Mouse (Mus musculus): ENCODE data around the gene Myt1.
A peak's percentile ranks its signal among the peaks of the same experiment; 100 is the strongest.
"Not testable (repeated sequence)": the region's sequence is repeated elsewhere in the genome, so short reads cannot be mapped to it uniquely, and the experiment has no call there.

The Myt1 gene

DNA sequence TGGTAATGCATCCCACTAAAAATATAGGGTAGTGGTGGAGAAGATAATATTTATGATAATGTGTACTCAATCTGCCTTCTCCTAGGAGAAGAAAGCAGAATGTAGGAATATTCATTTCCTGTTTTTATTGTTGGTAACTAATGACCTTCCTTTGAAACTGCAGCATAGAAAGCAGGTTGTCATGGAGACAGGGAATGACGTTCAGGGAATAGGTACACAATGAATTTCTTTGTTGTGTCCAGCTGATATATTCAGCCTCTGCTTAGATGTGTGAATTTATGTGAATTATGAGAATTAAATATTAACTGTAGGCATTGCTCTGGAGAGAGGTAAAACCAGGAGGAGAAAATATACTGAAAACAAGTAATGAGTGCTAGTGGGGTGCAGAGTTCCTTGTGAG, 18.3 kb downstream of the Myt1 start:
- DNase-seq = no peak

DNA sequence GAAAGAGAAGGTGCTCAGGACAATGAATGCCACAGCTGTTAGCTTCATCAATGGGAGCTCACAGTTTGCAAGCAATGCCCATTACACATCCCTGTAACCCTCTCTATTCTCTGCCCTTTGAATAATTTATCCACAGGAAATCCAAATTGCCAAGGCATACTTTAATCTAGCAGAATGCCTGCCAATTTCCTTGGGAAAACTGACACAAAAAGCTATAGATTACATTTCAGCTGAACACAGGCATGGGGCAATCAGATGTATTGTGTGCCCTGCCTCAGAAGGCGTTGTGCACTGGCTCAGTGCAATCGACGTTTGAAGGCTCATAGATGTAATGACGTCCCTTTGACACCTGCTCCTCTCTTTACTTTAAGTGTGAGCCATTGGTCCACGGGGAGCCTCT, 24.7 kb downstream of the Myt1 start:
- DNase-seq = no peak

DNA sequence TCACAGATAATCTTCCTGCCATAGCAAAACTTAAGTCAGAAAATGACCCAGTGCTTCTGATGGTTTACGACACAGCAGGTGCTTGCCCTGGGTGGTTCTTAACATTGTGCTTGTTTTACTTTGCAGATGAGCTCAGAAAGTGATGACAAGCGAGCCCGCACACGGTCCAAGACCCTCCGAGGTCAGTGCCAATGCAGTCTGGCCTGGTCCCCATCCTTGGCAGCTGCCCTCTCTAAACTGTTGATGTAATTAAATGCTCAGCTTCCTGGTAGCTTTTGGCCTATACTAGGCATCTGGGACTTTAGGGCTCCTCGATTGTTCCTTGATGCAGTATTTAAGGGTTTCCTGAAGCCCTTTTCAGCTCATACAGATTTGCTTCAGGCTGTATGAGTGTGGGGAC, 26.3 kb downstream of the Myt1 start:
- DNase-seq = no peak

DNA sequence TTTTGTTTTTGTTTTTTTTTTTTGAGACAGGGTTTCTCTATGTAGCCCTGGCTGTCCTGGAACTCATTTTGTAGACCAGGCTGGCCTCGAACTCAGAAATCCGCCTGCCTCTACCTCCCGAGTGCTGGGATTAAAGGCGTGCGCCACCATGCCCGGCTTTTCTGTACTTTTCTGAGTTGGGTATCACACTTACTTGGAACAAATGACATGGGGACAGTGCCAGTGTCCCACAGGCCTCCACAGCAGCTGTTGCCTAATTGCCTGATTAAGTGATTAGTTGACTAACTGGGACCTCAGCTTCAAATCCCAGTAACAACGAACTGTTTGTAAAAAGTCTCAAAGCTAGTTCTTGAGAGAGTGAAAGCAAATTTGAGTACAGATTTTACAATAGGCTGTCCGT, 30.1 kb downstream of the Myt1 start:
- not testable (repeated sequence) for DNase-seq

DNA sequence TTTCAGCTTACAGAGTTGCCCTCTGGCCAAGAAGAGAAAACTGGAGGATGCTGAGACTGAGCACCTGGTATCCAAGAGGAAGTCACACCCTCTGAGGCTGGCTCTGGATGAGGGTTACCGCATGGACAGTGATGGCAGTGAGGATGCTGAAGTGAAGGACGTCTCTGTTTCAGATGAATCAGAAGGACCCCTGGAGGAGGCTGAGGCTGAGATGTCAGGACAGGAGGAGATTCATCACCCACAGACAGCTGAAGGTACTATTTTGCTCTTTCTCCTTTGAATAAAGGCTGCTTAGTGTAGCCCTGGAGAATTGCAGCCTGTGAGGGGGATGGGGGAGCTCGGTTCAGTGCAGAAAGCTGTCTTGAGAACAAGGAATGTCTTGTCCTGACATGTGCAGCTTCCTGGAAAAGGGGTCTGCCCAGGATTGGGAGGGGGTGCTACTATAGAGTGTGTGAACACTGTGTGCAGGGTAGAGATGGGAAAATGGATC, 32.6 kb downstream of the Myt1 start:
- no peak for DNase-seq

DNA sequence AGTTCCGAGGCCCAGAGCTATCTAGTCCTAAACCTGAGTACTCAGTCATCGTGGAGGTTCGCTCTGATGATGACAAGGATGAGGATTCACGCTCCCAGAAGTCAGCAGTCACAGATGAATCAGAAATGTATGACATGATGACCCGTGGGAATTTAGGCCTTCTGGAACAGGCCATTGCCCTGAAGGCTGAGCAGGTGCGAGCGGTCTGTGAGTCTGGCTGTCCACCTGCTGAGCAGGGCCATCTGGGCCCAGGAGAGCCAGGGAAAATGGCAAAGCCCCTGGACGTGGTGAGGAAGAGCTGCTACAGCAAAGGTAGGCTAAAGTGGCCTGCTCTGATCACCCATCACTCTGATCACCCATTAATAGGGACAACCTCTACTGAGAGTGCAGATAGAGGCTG, 34.5 kb downstream of the Myt1 start:
- DNase-seq = no peak

DNA sequence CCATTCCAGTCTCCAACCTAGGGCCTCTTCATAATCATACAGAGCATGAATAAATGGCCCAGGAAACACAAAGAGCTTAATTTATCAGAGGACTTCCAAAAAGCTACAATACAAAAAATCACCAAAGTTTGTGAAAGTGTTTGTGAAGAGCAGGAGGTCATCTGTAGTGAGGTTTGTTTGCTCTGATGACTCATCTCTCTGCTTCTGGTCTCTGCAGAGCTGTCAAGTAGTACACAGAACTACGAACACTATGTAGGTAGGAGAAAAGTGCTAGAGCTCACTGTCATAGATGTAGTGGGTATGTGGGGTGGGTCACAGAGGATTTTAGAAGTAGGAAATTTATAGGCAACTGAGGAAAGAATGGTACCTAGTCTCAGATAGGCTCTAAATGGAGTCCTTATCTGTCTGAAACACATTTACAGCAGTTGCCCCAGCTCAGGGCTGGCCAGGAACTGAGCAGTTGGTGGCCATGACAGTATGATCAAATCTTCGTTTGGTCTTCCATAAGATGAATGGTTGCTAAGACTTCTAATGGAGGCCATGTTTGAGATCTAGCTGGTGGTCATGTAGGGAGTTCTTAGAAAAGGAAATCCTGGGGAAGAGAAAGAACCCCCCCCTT, 66.0 kb downstream of the Myt1 start:
- no peak for DNase-seq

DNA sequence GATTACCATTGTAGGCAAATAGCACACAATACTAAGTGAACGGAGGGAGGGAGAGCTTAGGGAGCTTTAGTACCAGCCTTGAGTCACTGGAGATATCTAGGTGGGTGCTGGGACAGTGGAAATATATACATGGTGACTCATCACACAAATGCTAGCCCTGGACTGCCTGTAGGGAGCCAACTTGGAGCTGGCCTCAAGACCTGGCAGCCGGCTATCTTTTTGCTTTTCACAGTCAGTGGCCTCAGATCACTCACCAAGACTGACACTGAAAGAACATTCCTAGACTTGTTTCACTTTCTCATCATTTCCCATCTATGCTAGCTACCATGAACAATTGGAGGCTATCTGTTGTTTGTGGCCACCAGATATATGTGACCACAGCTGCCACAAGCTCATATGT, 69.6 kb downstream of the Myt1 start:
- DNase-seq = no peak

DNA sequence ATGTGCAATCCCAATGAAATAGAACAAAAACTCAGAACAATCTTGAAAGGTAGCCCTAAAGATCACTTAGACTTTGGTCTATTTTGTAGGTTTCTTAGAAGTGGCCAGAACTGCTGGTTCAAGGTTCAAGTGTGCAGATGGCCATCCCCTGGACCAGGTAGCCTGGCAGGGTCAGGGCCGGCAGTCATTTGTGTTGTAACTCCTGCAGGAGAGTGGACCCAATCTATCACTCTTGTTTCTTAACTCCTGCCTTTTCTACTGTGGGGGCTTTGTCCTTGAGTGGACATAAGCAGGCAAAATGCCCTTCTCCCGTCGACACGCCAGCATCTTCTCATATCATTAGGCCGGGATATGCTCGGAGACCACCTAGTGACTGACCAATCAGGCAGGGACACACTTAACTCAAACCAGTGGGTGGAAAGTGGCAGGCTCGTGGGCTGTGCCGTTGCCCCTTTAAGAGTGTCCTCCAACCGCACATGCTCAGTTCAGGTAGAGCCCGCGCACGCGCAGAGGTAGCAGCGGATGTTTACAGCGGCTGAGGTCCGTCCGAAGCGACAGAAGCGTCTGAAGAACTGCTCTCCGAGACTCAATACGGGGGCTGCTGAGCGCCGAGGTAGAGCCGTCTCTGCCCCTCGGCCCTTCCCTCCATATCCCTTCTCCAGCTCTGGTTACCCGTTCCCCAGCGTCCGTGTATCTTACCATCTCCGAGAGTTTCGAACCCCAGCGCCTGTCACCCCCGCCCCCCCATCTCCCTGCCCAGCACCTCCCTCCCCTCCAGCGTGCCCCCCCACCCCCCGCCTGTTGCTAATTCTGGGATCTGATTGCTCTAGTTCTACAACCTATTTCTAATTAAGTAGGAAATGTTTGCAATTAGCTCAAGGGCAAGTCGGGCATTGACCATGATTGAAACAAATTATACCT, 74.5 kb downstream of the Myt1 start, which contains the start of gene Pcmtd2:
Pcmtd2 (plus strand) TSS at position 483 of the 921 bp plus-strand sequence.
- peak; percentile 93 to 94 for DNase-seq

DNA sequence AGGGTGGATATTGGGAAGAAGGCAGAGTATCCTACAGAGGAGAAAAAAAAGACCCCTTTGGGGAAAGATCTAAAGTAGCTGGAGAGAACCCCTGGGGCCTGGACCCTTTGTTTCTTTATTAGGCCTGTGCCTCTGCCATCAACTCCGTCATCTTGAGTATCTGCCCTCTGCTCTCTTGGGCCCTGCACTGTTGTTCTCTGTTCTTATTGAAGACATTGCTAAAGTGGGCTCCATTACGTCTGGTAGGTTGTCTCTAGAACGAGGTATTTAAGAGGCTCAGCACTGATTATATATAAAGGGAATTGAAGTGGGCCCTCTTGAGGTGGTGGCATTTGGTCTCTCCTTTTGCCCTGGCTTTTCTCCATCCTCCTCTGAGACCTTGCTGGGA, 75.2 kb downstream of the Myt1 start:
- peak; percentile 7 to 8 for DNase-seq

DNA sequence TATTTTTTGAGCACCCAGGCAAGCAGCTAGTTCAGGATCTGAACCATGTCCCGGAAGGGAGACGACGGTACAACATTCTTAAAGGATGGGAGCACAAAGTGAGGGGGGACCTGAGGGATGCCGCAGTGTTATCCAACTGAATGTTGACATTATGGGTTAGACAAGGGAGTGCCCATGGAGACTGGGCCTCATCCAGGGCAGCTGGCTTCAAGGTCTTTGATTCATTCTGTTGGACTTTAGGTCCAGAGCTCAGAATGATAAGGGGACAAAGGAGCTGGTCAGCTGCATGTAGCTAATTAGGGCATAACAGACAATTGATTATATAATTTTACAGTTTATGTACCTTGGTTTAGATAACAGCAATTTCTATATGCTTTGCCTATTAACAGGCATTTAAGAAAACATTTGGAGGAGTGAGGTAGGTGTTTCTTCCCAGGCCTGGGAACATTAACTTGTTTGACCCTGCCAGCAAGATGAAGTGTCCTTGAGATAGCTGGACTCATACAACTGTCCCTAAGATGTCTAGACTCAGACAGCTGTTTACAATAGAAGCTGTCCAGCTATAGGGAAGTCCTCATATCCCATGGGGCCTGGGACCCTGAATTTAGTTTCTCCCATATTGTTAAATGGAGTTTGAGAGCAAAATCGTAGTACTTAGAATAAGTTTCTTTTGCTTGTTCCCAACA, 82.7 kb downstream of the Myt1 start:
- no peak for DNase-seq

DNA sequence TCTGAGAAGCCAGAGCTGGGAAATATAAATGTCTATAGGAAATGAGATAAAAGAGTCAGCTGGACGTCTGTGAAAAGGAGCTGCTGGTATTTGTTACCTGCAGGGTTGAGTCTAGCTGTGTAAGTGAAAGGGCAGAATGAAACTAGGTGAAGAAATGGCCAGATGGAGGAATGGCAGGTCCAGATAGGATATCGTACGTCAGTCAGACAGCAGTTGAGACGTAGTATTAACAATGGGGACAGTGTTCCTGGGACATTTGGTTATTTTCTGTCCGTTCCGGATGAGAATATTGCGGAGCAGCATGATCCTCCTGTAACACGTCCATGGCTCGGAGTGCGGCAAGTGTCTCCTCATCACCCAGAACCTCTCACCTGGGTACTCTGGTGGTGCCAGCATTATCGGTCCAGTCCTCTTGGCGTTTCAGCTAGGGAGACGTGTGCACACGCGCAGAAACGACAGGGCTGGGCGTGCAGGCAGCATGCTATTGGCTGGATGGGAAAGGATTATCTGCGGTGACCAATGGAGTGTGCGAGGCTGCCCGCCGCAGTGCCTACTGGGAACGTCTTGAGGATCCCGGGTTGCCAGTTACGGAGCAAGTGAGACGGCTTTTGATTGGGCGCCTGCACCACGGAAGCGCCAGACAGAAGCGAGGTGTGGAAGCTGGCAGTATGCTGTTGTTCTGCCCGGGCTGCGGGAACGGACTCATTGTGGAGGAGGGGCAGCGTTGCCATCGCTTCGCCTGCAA, 100.8 kb downstream of the Myt1 start, which contains the start of gene Polr3k:
Polr3k (plus strand) TSS at position 547 of the 745 bp plus-strand sequence.
- DNase-seq = peak; percentile 95 to 96

DNA sequence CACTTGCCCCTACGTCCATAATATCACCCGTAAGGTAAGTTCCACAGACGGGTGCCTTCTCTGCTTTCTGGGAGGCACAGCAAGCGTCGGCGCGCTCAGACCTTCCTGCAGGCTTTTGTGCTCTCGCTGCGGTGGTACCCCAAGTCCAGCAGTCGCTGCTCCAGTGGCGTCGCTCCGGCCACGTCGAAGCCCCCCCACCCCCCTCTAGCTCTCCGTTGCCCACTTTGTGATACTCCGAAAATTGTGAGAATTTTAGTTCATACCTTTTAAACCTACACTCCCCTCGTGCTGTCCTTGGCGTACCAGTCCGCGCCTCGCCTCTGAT, 101.4 kb downstream of the Myt1 start:
- no peak for DNase-seq

DNA sequence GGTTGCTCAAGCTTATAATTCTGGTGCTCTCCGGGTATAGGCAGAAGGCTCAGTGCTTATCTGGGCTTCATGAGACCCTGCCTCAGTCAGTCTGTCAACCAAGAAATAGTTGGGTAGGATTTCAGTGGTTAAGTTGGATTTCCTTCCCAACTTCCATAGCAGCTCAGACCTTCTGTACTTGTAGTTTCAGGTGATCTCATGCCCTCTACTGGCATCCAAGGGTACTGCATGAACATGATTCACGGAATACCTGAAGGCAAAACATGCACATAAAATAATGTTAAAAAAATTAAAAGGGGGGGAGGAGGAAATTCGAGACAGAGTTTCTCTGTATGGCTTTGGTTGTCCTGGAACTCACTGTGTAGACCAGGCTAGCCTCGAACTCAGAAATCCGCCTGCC, 103.8 kb downstream of the Myt1 start:
- peak; percentile 48 to 79 for DNase-seq

DNA sequence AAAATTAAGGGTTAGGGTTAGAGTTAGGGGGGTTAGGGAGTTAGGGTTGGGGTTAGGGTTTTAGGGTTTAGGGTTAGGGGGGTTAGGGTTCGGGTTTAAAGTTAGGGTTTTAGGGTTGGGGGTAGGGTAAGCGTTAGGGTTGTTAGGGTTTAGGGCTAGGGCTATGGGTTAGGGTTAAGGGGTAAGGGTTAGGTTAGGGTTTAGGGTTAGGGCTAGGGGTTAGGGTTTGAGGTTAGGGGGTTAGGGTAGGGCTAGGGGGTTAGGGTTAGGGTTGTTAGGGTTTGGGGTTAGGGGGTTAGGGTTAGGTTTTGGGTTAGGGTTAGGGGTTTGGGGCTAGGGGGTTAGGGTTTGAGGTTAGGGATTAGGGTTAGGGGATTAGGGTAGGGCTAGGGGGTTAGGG, 107.9 kb downstream of the Myt1 start:
- DNase-seq = no peak

All from kidney, adult 8-10 months (tissue).